8 mouse cellular contexts compared by ENCODE assay signal in genomic region chr6:94080933-94081545, GRCm38 (mm10).
DNase-seq lines count a peak whose midpoint lies in the region; ATAC-seq lines count a peak whose summit lies in the region.

No protein-coding gene starts in this region.

- intact Hi-C loops in heart, postnatal 36 days (cut with DNase I), result loop anchor here (1.0 to 5.0 kb wide), 7 partner anchors 41 to 383 kb away; partner anchors contain the start of gene Magi1
- intact Hi-C loops in left cerebral cortex, postnatal 14 days (cut with DNase I), result loop anchor here (1.0 to 5.0 kb wide), 4 partner anchors 58 to 383 kb away; partner anchors contain the start of gene Magi1

- no peaks in the 10 kb centered on the region for H3K27me3 ChIP-seq in neural tube, embryonic 15.5 days (replicated peaks)
- H3K27me3 ChIP-seq in embryonic facial prominence, embryonic 11.5 days (ENCODE audit: control insufficient read depth, insufficient read depth, low read length), result no peaks in the 10 kb centered on the region

- peak; percentile 70 for DNase-seq in neural tube, embryonic 10.5 days (ENCODE audit: extremely low spot score, low spot score)
- peak; percentile 87 for DNase-seq in brain, adult 2 months (ENCODE audit: low read depth, low spot score)
- DNase-seq in embryonic facial prominence, embryonic 11.5 days (ENCODE audit: low spot score), result peak; percentile 86
- DNase-seq in heart, postnatal 36 days, result peak; percentile 67 to 77
- peak; percentile 83 to 87 for DNase-seq in left cerebral cortex, postnatal 14 days (ENCODE audit: low spot score in 2 of 2)
- DNase-seq in ovary, postnatal 36 days (ENCODE audit: low spot score), result peak; percentile 62

- H3K4me3 ChIP-seq in neural tube, embryonic 15.5 days (replicated peaks), result no peak overlapping the region
- no peak overlapping the region for H3K4me3 ChIP-seq in embryonic facial prominence, embryonic 11.5 days (ENCODE audit: low read depth, low read length)

- H3K27ac ChIP-seq in neural tube, embryonic 15.5 days (replicated peaks), result no peak overlapping the region
- no peak overlapping the region for H3K27ac ChIP-seq in embryonic facial prominence, embryonic 11.5 days (replicated peaks; ENCODE audit: low read depth, low read length)

- no peaks in the 10 kb centered on the region for H3K9me3 ChIP-seq in neural tube, embryonic 15.5 days (replicated peaks)
- no peaks in the 10 kb centered on the region for H3K9me3 ChIP-seq in embryonic facial prominence, embryonic 11.5 days (replicated peaks; ENCODE audit: control insufficient read depth, low read length)

- WGBS in neural tube, embryonic 15.5 days, result 14% methylated on average over 4 of the region's 4 CpGs
- 14% methylated on average over 4 of the region's 4 CpGs for WGBS in embryonic facial prominence, embryonic 11.5 days

- H3K4me2 ChIP-seq in neural tube, embryonic 15.5 days, result no peak overlapping the region
- no peak overlapping the region for H3K4me2 ChIP-seq in embryonic facial prominence, embryonic 11.5 days (ENCODE audit: low read depth, low read length)

- no peaks in the 10 kb centered on the region for H3K4me1 ChIP-seq in neural tube, embryonic 15.5 days
- H3K4me1 ChIP-seq in embryonic facial prominence, embryonic 11.5 days (ENCODE audit: control insufficient read depth, insufficient read depth, low read length), result peaks cover 3% of the 10 kb centered on the region; the same call in 1 of the 2 replicates

- no peak overlapping the region for H3K9ac ChIP-seq in neural tube, embryonic 15.5 days (replicated peaks)
- H3K9ac ChIP-seq in embryonic facial prominence, embryonic 11.5 days (replicated peaks; ENCODE audit: low read length), result no peak overlapping the region

- no peak for ATAC-seq in neural tube, embryonic 15.5 days (ENCODE audit: low FRiP score)
- ATAC-seq in embryonic facial prominence, embryonic 11.5 days (replicated peaks; ENCODE audit: insufficient number of reproducible peaks, low FRiP score, low TSS enrichment, low read depth), result no peak
- no peak for ATAC-seq in erythroid progenitor cell, adult 5-6 weeks (replicated peaks; ENCODE audit: low FRiP score, poor library complexity, severe bottlenecking)

- no peaks in the 10 kb centered on the region for H3K36me3 ChIP-seq in neural tube, embryonic 15.5 days
- no peaks in the 10 kb centered on the region for H3K36me3 ChIP-seq in embryonic facial prominence, embryonic 11.5 days (replicated peaks; ENCODE audit: control insufficient read depth, insufficient read depth, low read depth, low read length)
